Mouse (Mus musculus) embryonic facial prominence, embryonic 13.5 days (tissue): ENCODE results near the gene Habp2. TPM values are rescaled to one million over a fixed set of nuclear protein-coding genes. Genes with fewer than 3 reads are reported as not detected.

Experiments used
- ATAC-seq: fragments of 200-750 bp; cut with Nextera tagmentation; 2 replicates; pipeline ENCODE4 v1.8.0; 2017; ENCODE audit warnings: low read depth; ENCODE audit not compliant: insufficient number of reproducible peaks, insufficient read depth, low FRiP score, low TSS enrichment
- H3K27ac ChIP-seq: fragments of 300-500 bp; sonication (generic); 2 replicates; pipeline ENCODE4 v1.5.1; 2015; ENCODE audit warnings: moderate library complexity, mild to moderate bottlenecking, inconsistent platforms
- H3K27me3 ChIP-seq: fragments of 300-500 bp; sonication (generic); 2 replicates; pipeline ENCODE4 v1.6.1; 2015; ENCODE audit warnings: mild to moderate bottlenecking, inconsistent platforms
- H3K36me3 ChIP-seq: fragments of 300-500 bp; sonication (generic); 2 replicates; pipeline ENCODE4 v1.6.1; 2015; ENCODE audit warnings: mild to moderate bottlenecking, inconsistent platforms
- H3K4me1 ChIP-seq: fragments of 300-500 bp; sonication (generic); 2 replicates; pipeline ENCODE4 v1.6.1; 2015; ENCODE audit warnings: inconsistent platforms
- H3K4me2 ChIP-seq: fragments of 300-500 bp; sonication (generic); 2 replicates; pipeline ENCODE4 v1.6.1; 2015; ENCODE audit warnings: moderate library complexity, mild to moderate bottlenecking, inconsistent platforms
- H3K4me3 ChIP-seq: fragments of 300-500 bp; sonication (generic); 2 replicates; pipeline ENCODE4 v1.5.1; 2015; ENCODE audit warnings: mild to moderate bottlenecking, inconsistent platforms
- H3K9ac ChIP-seq: fragments of 300-500 bp; sonication (generic); 2 replicates; pipeline ENCODE4 v1.6.1; 2015; ENCODE audit warnings: mild to moderate bottlenecking, inconsistent platforms
- H3K9me3 ChIP-seq: fragments of 300-500 bp; sonication (generic); 2 replicates; pipeline ENCODE4 v1.6.1; 2016; ENCODE audit warnings: inconsistent platforms
- WGBS: fragments of 180-500 bp; shearing (Covaris S2); methylation state at CpG from one replicate; pipeline ENCODE4 v1.1.7; 2015; ENCODE audit warnings: mixed read lengths; 5-methylcytosine and 5-hydroxymethylcytosine counted together
- polyA plus RNA-seq: library from polyadenylated mRNA; unstranded; fragments of >200 nt; fragmentation: Nextera tagmentation; extraction: Ambion mirVana; gene quantifications from 2 replicates; pipeline ENCODE4 v1.2.1, GENCODE M21; 2015

Gene Habp2
- polyA plus RNA-seq, 1 experiment from 2014 or later, result not detected

DNA sequence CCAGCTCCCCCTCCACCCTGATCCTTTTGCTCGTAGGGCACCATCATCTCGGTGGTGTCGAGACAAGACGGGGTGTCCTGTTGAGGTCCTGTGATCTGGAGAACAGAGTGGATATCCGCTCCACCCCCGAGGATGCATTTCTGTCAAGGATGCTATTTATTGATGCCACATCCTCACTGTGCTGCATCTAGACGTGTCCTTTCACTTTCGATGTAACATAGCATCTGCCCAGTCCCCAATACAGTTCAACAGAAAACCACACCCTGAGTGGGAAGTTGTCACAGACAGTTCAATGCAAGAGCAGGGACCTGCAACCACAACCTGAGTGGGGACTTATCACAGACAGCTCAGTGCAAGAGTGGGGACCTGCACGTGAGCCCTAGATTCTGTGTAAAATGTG is 9.7 kb downstream of the Habp2 start:
- Histone ChIP-seq H3K36me3 (no peaks in the 10 kb centered on the region), H3K9me3 (no peaks in the 10 kb centered on the region), H3K27ac (no peak overlapping the region), H3K4me2 (no peak overlapping the region), H3K9ac (0 out of 2 replicates have a peak overlapping the region, but pooled peaks have one; percentile 11), H3K4me1 (peaks cover 33% of the 10 kb centered on the region), H3K4me3 (no peak overlapping the region), H3K27me3 (0 out of 2 replicates have a peak, but pooled peaks cover 15% of the 10 kb centered on the region)
- no peak for ATAC-seq
- WGBS, result 82% methylated on average over 9 of the region's 9 CpGs

- Histone ChIP-seq H3K9me3 (no peaks in the 10 kb centered on the region), H3K36me3 (no peaks in the 10 kb centered on the region), H3K27me3 (0 out of 2 replicates have a peak, but pooled peaks cover 15% of the 10 kb centered on the region), H3K4me3 (no peak overlapping the region), H3K4me2 (no peak overlapping the region), H3K9ac (no peak overlapping the region), H3K4me1 (peaks cover 27% of the 10 kb centered on the region), H3K27ac (no peak overlapping the region)
- WGBS, result 66% methylated on average over 3 of the region's 3 CpGs
- no peak for ATAC-seq
These were observed 10.3 kb downstream of the Habp2 start for GRCm38 (mm10) chr19:56297264-56297663.

GRCm38 (mm10) chr19:56300835-56301234 is 13.9 kb downstream of the Habp2 start:
- no peak for ATAC-seq
- Histone ChIP-seq H3K9me3 (no peaks in the 10 kb centered on the region), H3K36me3 (no peaks in the 10 kb centered on the region), H3K27me3 (0 out of 2 replicates have a peak, but pooled peaks cover 11% of the 10 kb centered on the region), H3K4me2 (no peak overlapping the region), H3K27ac (0 out of 2 replicates have a peak overlapping the region, but pooled peaks have one; percentile 5), H3K4me1 (peaks cover 10% of the 10 kb centered on the region; the same call in 1 of the 2 replicates), H3K9ac (no peak overlapping the region), H3K4me3 (no peak overlapping the region)
- WGBS, result 65% methylated on average over 11 of the region's 11 CpGs

- ATAC-seq, result no peak
These were observed 29.6 kb downstream of the Habp2 start for GRCm38 (mm10) chr19:56316531-56316930.

GRCm38 (mm10) chr19:56319219-56319618 is 32.3 kb downstream of the Habp2 start:
- no peaks in the 10 kb centered on the region for H3K36me3 ChIP-seq
- H3K27ac ChIP-seq, result no peak overlapping the region
- no peak overlapping the region for H3K4me2 ChIP-seq
- H3K4me1 ChIP-seq, result peaks cover 31% of the 10 kb centered on the region
- WGBS, result 89% methylated on average over 7 of the region's 7 CpGs
- H3K27me3 ChIP-seq, result 0 out of 2 replicates have a peak, but pooled peaks cover under 1% of the 10 kb centered on the region
- no peak overlapping the region for H3K9ac ChIP-seq
- H3K4me3 ChIP-seq, result no peak overlapping the region
- no peak for ATAC-seq
- H3K9me3 ChIP-seq, result no peaks in the 10 kb centered on the region

More at GRCm38 (mm10) chr19:56316531-56316930, 29.6 kb downstream of the Habp2 start:
- no peak overlapping the region for H3K4me3 ChIP-seq
- H3K4me2 ChIP-seq, result no peak overlapping the region
- no peaks in the 10 kb centered on the region for H3K27me3 ChIP-seq
- no peak overlapping the region for H3K27ac ChIP-seq
- WGBS, result 73% methylated on average over 3 of the region's 3 CpGs
- no peaks in the 10 kb centered on the region for H3K9me3 ChIP-seq
- H3K9ac ChIP-seq, result no peak overlapping the region
- H3K4me1 ChIP-seq, result peaks cover 28% of the 10 kb centered on the region
- H3K36me3 ChIP-seq, result no peaks in the 10 kb centered on the region

DNA sequence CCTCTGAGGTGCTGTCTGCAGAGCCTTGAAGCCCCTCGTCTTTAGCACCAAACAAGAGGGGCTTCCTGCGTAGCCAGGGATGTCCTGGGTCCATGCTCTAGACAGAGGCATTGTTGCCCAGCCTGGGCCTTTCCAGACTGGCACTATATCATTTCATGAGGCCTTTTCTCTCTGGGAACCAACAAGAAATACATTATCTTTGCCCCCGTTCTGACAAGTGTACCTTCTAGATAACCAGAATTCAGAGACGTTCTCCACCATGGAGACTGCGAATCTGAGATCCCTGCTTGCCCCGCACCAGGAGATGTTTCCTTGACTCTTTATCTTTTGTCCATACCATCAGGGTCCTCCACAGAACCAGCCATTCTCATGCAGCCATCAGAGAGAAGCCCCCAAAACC is 32.7 kb downstream of the Habp2 start:
- no peak for ATAC-seq
- no peak overlapping the region for H3K4me3 ChIP-seq
- no peaks in the 10 kb centered on the region for H3K36me3 ChIP-seq
- H3K27me3 ChIP-seq, result 0 out of 2 replicates have a peak, but pooled peaks cover 3% of the 10 kb centered on the region
- 84% methylated on average over 6 of the region's 6 CpGs for WGBS
- peak overlapping the region; percentile 58; the same call in 1 of the 2 replicates for H3K4me2 ChIP-seq
- no peaks in the 10 kb centered on the region for H3K9me3 ChIP-seq
- no peak overlapping the region for H3K27ac ChIP-seq
- no peak overlapping the region for H3K9ac ChIP-seq
- peaks cover 31% of the 10 kb centered on the region for H3K4me1 ChIP-seq

GRCm38 (mm10) chr19:56320186-56320860 is 33.4 kb downstream of the Habp2 start:
- peak overlapping the region; percentile 23 for H3K4me3 ChIP-seq
- H3K27ac ChIP-seq, result peak overlapping the region; percentile 51; the same call in 1 of the 2 replicates
- H3K36me3 ChIP-seq, result no peaks in the 10 kb centered on the region
- H3K4me1 ChIP-seq, result peaks cover 31% of the 10 kb centered on the region
- no peaks in the 10 kb centered on the region for H3K9me3 ChIP-seq
- WGBS, result 13% methylated on average over 26 of the region's 26 CpGs
- peak overlapping the region; percentile 58 for H3K4me2 ChIP-seq
- H3K27me3 ChIP-seq, result 0 out of 2 replicates have a peak, but pooled peaks cover 3% of the 10 kb centered on the region
- 0 out of 2 replicates have a peak overlapping the region, but pooled peaks have one; percentile 40 for H3K9ac ChIP-seq
- no peak for ATAC-seq

DNA sequence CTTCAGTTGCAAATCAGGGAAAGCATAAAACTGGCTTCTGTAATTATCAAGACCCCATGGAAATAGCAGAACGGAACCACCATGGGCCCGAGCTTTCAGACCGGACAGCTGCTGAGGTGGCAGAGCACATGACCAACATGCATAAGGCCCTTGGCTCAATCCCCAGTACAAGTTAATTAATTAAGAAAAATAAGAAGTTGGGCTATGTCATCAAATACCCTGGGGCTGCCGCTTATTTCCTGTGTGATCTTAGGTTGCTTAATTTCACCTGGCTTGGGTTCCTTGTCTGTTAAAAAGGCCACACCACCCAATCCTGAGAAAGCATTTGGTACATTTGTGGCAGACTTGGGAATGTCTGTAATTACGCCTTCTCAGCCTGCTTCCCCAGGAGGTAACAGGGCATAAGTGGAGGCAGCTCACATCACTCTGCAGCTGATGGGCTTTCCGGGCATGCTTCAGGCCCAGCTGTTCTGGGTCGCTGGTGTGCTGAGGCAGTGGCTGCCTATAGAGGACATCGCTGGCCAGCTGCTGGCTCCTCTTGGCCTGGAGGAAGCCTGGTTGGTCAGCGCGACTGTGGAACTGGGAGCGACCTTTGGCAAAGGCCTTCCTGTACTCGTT is 34.5 kb downstream of the Habp2 start:
- no peaks in the 10 kb centered on the region for H3K36me3 ChIP-seq
- 58% methylated on average over 12 of the region's 12 CpGs for WGBS
- H3K9ac ChIP-seq, result no peak overlapping the region
- ATAC-seq, result no peak
- H3K4me2 ChIP-seq, result no peak overlapping the region
- H3K9me3 ChIP-seq, result no peaks in the 10 kb centered on the region
- H3K27me3 ChIP-seq, result 0 out of 2 replicates have a peak, but pooled peaks cover 3% of the 10 kb centered on the region
- no peak overlapping the region for H3K4me3 ChIP-seq
- H3K27ac ChIP-seq, result no peak overlapping the region
- H3K4me1 ChIP-seq, result peaks cover 35% of the 10 kb centered on the region

DNA sequence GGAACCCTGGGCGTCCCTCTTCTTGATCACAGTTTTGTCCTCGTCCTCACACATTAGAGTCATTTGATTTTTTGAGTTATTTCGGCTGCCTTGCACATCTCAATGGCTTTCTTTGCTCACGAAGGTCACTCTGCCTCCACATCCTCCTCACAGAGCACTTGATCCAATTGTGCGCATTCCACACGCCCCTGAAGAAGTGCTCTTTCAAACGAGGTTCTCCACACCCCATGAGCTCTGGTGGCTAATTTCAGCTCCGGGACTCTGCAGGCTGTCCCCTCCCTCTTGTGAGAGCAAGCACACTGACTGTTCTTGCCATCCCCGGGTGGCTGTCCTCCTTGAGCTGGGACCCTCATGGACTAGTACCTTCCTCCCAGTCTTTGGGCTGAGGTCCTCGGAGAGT is 38.7 kb downstream of the Habp2 start:
- Histone ChIP-seq H3K27ac (no peak overlapping the region), H3K4me2 (no peak overlapping the region), H3K4me1 (peaks cover 20% of the 10 kb centered on the region), H3K27me3 (0 out of 2 replicates have a peak, but pooled peaks cover 3% of the 10 kb centered on the region), H3K4me3 (no peak overlapping the region), H3K9me3 (no peaks in the 10 kb centered on the region), H3K9ac (no peak overlapping the region), H3K36me3 (no peaks in the 10 kb centered on the region)
- ATAC-seq, result no peak
- 64% methylated on average over 10 of the region's 10 CpGs for WGBS

DNA sequence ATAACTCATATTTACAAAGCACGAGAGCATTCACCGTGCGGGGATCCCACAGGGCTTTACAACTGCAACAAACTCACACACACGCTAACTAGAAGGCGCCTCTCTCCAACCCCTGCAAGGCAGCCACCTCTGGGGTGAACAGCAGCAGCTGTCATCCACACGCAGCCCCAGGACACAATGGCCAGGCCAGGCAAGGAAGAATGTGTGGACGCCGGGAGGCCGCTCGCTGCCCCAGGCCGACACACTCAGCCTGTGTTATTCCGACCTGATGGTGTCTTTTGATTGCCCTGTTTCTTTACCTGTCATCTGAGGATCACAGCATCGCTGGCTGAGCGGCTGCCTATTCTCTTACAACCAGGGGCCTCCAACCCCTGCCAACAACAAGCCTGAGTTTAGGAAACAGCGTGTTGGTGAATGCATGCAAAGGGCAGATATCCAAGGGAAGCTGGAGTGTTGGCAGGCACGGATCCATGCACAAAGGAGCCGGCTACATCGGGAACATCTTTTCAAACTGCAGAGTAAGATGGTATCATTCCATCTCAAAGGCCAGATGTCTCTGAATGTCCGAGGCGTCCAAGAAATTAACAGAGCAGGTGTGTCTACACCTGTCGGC is 39.4 kb downstream of the Habp2 start:
- 0 out of 2 replicates have a peak, but pooled peaks cover 3% of the 10 kb centered on the region for H3K27me3 ChIP-seq
- H3K4me3 ChIP-seq, result no peak overlapping the region
- no peak overlapping the region for H3K27ac ChIP-seq
- H3K36me3 ChIP-seq, result no peaks in the 10 kb centered on the region
- WGBS, result 53% methylated on average over 21 of the region's 21 CpGs
- H3K4me2 ChIP-seq, result no peak overlapping the region
- H3K9ac ChIP-seq, result no peak overlapping the region
- no peaks in the 10 kb centered on the region for H3K9me3 ChIP-seq
- ATAC-seq, result no peak
- peaks cover 13% of the 10 kb centered on the region for H3K4me1 ChIP-seq

GRCm38 (mm10) chr19:56336321-56336720 is 49.4 kb downstream of the Habp2 start:
- Histone ChIP-seq H3K36me3 (no peaks in the 10 kb centered on the region), H3K4me3 (no peak overlapping the region), H3K4me1 (no peaks in the 10 kb centered on the region), H3K27ac (no peak overlapping the region), H3K9ac (no peak overlapping the region), H3K9me3 (no peaks in the 10 kb centered on the region), H3K4me2 (no peak overlapping the region), H3K27me3 (no peaks in the 10 kb centered on the region)
- ATAC-seq, result no peak
- 91% methylated on average over 17 of the region's 17 CpGs for WGBS
